9 mouse cellular contexts compared by ENCODE assay signal in genomic region chr5:133666473-133666872, GRCm38 (mm10).
DNase-seq lines count a peak whose midpoint lies in the region; TF ChIP-seq lines count a peak whose summit lies in the region.
"Had no signal": no experiment of that assay in that cellular context is flagged by ENCODE, and none has a peak within 500 bp of the region (broad histone marks: within the 10 kb centered on the region; RNA-seq: fewer than 3 reads in every experiment).

No protein-coding gene starts in this region.

- H3K4me1 ChIP-seq in cerebellum, adult 2 months (ENCODE audit: control insufficient read depth, insufficient read depth, low read length), result no peaks in the 10 kb centered on the region
- H3K4me1 ChIP-seq: limb, embryonic 12.5 days had no signal

- WGBS in cerebellum, adult 2 months, result 48% methylated on average over 6 of the region's 6 CpGs

- H3K27me3 ChIP-seq in cerebellum, adult 2 months (ENCODE audit: control insufficient read depth, insufficient read depth, low read length), result no peaks in the 10 kb centered on the region
- H3K27me3 ChIP-seq: embryonic facial prominence, embryonic 12.5 days; limb, embryonic 12.5 days had no signal

- no peak overlapping the region for H3K27ac ChIP-seq in cerebellum, adult 2 months (ENCODE audit: insufficient read depth, low read length)
- H3K27ac ChIP-seq: embryonic facial prominence, embryonic 12.5 days; limb, embryonic 12.5 days had no signal

- TF ChIP-seq POLR2A in cerebellum, adult 2 months (IDR thresholded peaks at IDR 0.05; ENCODE audit: borderline replicate concordance, insufficient read depth, low read length), result no peak

- peak; percentile 61; the same call in 1 of the 2 replicates for TF ChIP-seq CTCF in cerebellum, adult 2 months (IDR thresholded peaks at IDR 0.05; ENCODE audit: borderline replicate concordance, insufficient read depth, low read depth, low read length)

- DNase-seq in layer of hippocampus, adult 11-12 months (ENCODE audit: low spot score), result peak; percentile 54
- DNase-seq in layer of hippocampus, adult 9-11 months, result no peak
- peak; percentile 47 to 79 for DNase-seq in adrenal gland, adult (ENCODE audit: inconsistent age in 2 of 2, low spot score in 1 of 2)
- DNase-seq in cerebellum, adult 2 months, result peak; percentile 51 to 65
- peak; percentile 16 for DNase-seq in kidney, postnatal 14 days
- peak; percentile 69 for DNase-seq in lung, postnatal 36 days
- DNase-seq in natural killer cell, adult 2 months (ENCODE audit: low spot score in 2 of 2), result no peak

- no peak overlapping the region for H3K4me3 ChIP-seq in cerebellum, adult 2 months (replicated peaks; ENCODE audit: insufficient read depth, low read depth, low read length)
- H3K4me3 ChIP-seq: embryonic facial prominence, embryonic 12.5 days; limb, embryonic 12.5 days had no signal

Comparison
In these comparisons a context has a peak if more than half of its experiments do, and no peak if none do; other contexts are left out.
1. DNase-seq: peak in layer of hippocampus, adult 11-12 months (single experiment), adrenal gland, adult (2 of 2), cerebellum, adult 2 months (2 of 2), kidney, postnatal 14 days (single experiment) and lung, postnatal 36 days (single experiment); none in layer of hippocampus, adult 9-11 months (single experiment) and natural killer cell, adult 2 months (0 of 2).